10 mouse cellular contexts compared by ENCODE assay signal in the genomic region with DNA sequence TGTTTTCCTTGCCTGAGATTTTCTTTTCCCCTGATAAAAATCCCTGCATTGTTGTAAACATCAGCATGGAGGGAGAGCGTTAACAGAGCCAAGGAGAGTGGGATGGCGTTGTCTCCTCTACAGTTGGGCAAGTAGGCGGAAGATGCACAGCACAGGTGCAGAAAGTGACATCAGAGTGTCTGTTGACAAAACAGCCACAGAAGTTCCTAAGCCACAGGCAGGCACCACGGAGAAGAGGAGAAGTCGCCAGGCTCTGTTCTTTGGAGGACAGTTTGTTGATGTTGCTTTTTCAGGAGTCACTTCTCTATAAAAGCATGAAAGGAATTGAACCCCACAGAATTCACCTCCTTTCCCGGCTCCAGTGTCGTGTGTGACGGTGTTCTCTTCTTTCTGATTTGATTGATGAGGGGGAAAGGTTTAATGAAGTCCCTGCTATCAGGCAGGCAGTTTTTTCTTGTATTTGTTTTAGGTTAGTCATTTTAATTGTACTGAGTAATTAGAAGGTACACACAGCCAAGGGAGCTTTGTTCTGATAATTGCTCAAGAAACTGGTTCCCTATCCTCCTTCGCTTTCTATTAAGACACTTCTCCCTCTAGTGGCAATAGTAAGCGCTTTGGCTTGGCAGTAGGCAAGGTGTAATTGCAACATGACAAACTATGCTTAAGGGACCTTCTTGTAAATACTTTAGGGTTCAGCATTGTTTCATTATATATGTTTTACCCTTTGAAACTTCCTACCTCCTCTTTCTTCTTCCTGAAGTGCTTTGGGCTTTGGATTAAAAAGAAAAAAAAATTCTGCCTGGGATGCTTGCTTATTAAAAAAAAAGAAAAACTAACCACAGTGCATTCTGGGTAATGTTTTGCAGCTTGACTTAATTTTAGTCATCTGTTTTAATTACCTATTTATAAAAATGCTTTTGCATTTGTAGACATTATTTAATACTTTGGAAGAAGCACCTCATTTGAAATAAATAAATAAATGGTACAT.
DNase-seq lines count a peak whose midpoint lies in the region; ATAC-seq lines count a peak whose summit lies in the region.
"Had no signal": no experiment of that assay in that cellular context is flagged by ENCODE, and none has a peak within 500 bp of the region (broad histone marks: within the 10 kb centered on the region; RNA-seq: fewer than 3 reads in every experiment).

No protein-coding gene starts in this region.

- 0 out of 2 replicates have a peak overlapping the region, but pooled peaks have one; percentile 4 for H3K27ac ChIP-seq in midbrain, embryonic 13.5 days
- H3K27ac ChIP-seq in midbrain, embryonic 16.5 days (ENCODE audit: low read length): no peak overlapping the region
- H3K27ac ChIP-seq in hindbrain, embryonic 16.5 days (ENCODE audit: low read depth, low read length): peak overlapping the region; percentile 34; the same call in 1 of the 2 replicates
- H3K27ac ChIP-seq: heart, embryonic 15.5 days had no signal

- no peaks in the 10 kb centered on the region for H3K36me3 ChIP-seq in midbrain, embryonic 13.5 days
- H3K36me3 ChIP-seq in midbrain, embryonic 16.5 days (ENCODE audit: control insufficient read depth, insufficient read depth, low read length): no peaks in the 10 kb centered on the region
- no peaks in the 10 kb centered on the region for H3K36me3 ChIP-seq in hindbrain, embryonic 16.5 days (ENCODE audit: control insufficient read depth, insufficient read depth, low read length)
- H3K36me3 ChIP-seq: heart, embryonic 15.5 days had no signal

- peak; percentile 54 to 56 for DNase-seq in cerebellum, postnatal 10 days
- DNase-seq in cerebellum, adult 18-20 months: no peak
- DNase-seq in thymus, postnatal 25 days: peak; percentile 30
- DNase-seq in cerebellum, adult 11-12 months: no peak
- DNase-seq in urinary bladder, adult 2 months (ENCODE audit: low spot score): no peak

- H3K4me1 ChIP-seq in midbrain, embryonic 13.5 days (replicated peaks): peaks cover 21% of the 10 kb centered on the region
- H3K4me1 ChIP-seq in midbrain, embryonic 16.5 days (ENCODE audit: control insufficient read depth, insufficient read depth, low read length): peaks cover 16% of the 10 kb centered on the region; the same call in 1 of the 2 replicates
- peaks cover 10% of the 10 kb centered on the region for H3K4me1 ChIP-seq in hindbrain, embryonic 16.5 days (ENCODE audit: control insufficient read depth, insufficient read depth, low read depth, low read length)
- H3K4me1 ChIP-seq: heart, embryonic 15.5 days; megakaryocyte, embryonic 14.5 days had no signal

- 61% methylated on average over 10 of the region's 10 CpGs for WGBS in midbrain, embryonic 13.5 days
- WGBS in midbrain, embryonic 16.5 days: 49% methylated on average over 10 of the region's 10 CpGs
- WGBS in hindbrain, embryonic 16.5 days: 40% methylated on average over 10 of the region's 10 CpGs

- H3K9ac ChIP-seq in midbrain, embryonic 13.5 days (replicated peaks): no peak overlapping the region
- H3K9ac ChIP-seq in midbrain, embryonic 16.5 days (ENCODE audit: low read depth, low read length): no peak overlapping the region
- no peak overlapping the region; the same call in 1 of the 2 replicates for H3K9ac ChIP-seq in hindbrain, embryonic 16.5 days (ENCODE audit: low read depth, low read length)
- H3K9ac ChIP-seq: heart, embryonic 15.5 days had no signal

- no peaks in the 10 kb centered on the region for H3K9me3 ChIP-seq in midbrain, embryonic 13.5 days
- no peaks in the 10 kb centered on the region for H3K9me3 ChIP-seq in midbrain, embryonic 16.5 days (replicated peaks; ENCODE audit: control insufficient read depth, low read length, poor library complexity, severe bottlenecking)
- H3K9me3 ChIP-seq in hindbrain, embryonic 16.5 days (ENCODE audit: control insufficient read depth, low read length): no peaks in the 10 kb centered on the region
- H3K9me3 ChIP-seq: heart, embryonic 15.5 days; megakaryocyte, embryonic 14.5 days had no signal

- H3K4me2 ChIP-seq in midbrain, embryonic 13.5 days (replicated peaks): no peak overlapping the region
- no peak overlapping the region for H3K4me2 ChIP-seq in midbrain, embryonic 16.5 days (ENCODE audit: low read length)
- H3K4me2 ChIP-seq in hindbrain, embryonic 16.5 days (ENCODE audit: low read length): no peak overlapping the region
- H3K4me2 ChIP-seq: heart, embryonic 15.5 days had no signal

- H3K27me3 ChIP-seq in midbrain, embryonic 13.5 days: peaks cover 25% of the 10 kb centered on the region
- H3K27me3 ChIP-seq in midbrain, embryonic 16.5 days (ENCODE audit: control insufficient read depth, insufficient read depth, low read depth, low read length): no peaks in the 10 kb centered on the region
- no peaks in the 10 kb centered on the region for H3K27me3 ChIP-seq in hindbrain, embryonic 16.5 days (replicated peaks; ENCODE audit: control insufficient read depth, insufficient read depth, low read length)
- H3K27me3 ChIP-seq: heart, embryonic 15.5 days; megakaryocyte, embryonic 14.5 days had no signal

- H3K4me3 ChIP-seq in midbrain, embryonic 13.5 days (replicated peaks): no peak overlapping the region
- no peak overlapping the region for H3K4me3 ChIP-seq in midbrain, embryonic 16.5 days (ENCODE audit: low read depth, low read length)
- no peak overlapping the region for H3K4me3 ChIP-seq in hindbrain, embryonic 16.5 days (ENCODE audit: low read length)
- H3K4me3 ChIP-seq: heart, embryonic 15.5 days; megakaryocyte, embryonic 14.5 days had no signal

- no peak for ATAC-seq in midbrain, embryonic 13.5 days
- no peak for ATAC-seq in midbrain, embryonic 16.5 days
- ATAC-seq in hindbrain, embryonic 16.5 days: no peak; the same call in 1 of the 2 replicates

Comparison
In these comparisons a context has a peak if more than half of its experiments do, and no peak if none do; other contexts are left out.
1. DNase-seq: peak in cerebellum, postnatal 10 days (2 of 2) and thymus, postnatal 25 days (single experiment); none in cerebellum, adult 18-20 months (0 of 2), cerebellum, adult 11-12 months (single experiment) and urinary bladder, adult 2 months (single experiment).